Comparison of ENCODE assay signal across 13 mouse cellular contexts in genomic region chr17:71120626-71121025, GRCm38 (mm10).
DNase-seq lines count a peak whose midpoint lies in the region; ATAC-seq and TF ChIP-seq lines count a peak whose summit lies in the region.
"Had no signal": no experiment of that assay in that cellular context is flagged by ENCODE, and none has a peak within 500 bp of the region (broad histone marks: within the 10 kb centered on the region; RNA-seq: fewer than 3 reads in every experiment).

No protein-coding gene starts in this region.

- H3K27me3 ChIP-seq in heart, adult 2 months (ENCODE audit: control insufficient read depth, insufficient read depth, low read length), result no peaks in the 10 kb centered on the region
- H3K27me3 ChIP-seq in lung, embryonic 14.5 days (ENCODE audit: insufficient read depth, low read length), result no peaks in the 10 kb centered on the region
- H3K27me3 ChIP-seq in intestine, embryonic 15.5 days (replicated peaks), result no peaks in the 10 kb centered on the region
- H3K27me3 ChIP-seq: liver, embryonic 13.5 days; midbrain, embryonic 12.5 days had no signal

- DNase-seq in heart, adult 2 months, result no peak
- no peak for DNase-seq in heart, postnatal 14 days
- DNase-seq in lung, embryonic 14.5 days, result peak; percentile 64
- no peak for DNase-seq in lung, postnatal 4 days
- DNase-seq in lung, postnatal 25 days (ENCODE audit: low spot score), result peak; percentile 47
- DNase-seq: B cell, adult 2 months; cerebellum, adult 18-20 months; kidney, postnatal 36 days; liver, embryonic 13.5 days had no signal

- H3K79me2 ChIP-seq in heart, adult 2 months (replicated peaks; ENCODE audit: control insufficient read depth, insufficient read depth, low read length), result no peaks in the 10 kb centered on the region

- no peak overlapping the region for H3K9ac ChIP-seq in heart, adult 2 months (ENCODE audit: low read depth, low read length)
- H3K9ac ChIP-seq in lung, embryonic 14.5 days, result no peak overlapping the region
- H3K9ac ChIP-seq in intestine, embryonic 15.5 days, result no peak overlapping the region
- H3K9ac ChIP-seq: liver, embryonic 13.5 days; midbrain, embryonic 12.5 days had no signal

- 30% methylated on average over 6 of the region's 6 CpGs for WGBS in heart, adult 2 months
- WGBS in lung, embryonic 14.5 days, result 26% methylated on average over 4 of the region's 6 CpGs
- 26% methylated on average over 5 of the region's 6 CpGs for WGBS in intestine, embryonic 15.5 days

- H3K4me1 ChIP-seq in heart, adult 2 months (ENCODE audit: control insufficient read depth, insufficient read depth, low read length), result peaks cover 4% of the 10 kb centered on the region
- peaks cover 4% of the 10 kb centered on the region for H3K4me1 ChIP-seq in lung, embryonic 14.5 days (ENCODE audit: insufficient read depth)
- 0 out of 2 replicates have a peak, but pooled peaks cover 8% of the 10 kb centered on the region for H3K4me1 ChIP-seq in intestine, embryonic 15.5 days (replicated peaks)
- H3K4me1 ChIP-seq: midbrain, embryonic 12.5 days had no signal

- H3K4me3 ChIP-seq in heart, adult 2 months, result no peak overlapping the region
- H3K4me3 ChIP-seq in lung, embryonic 14.5 days (ENCODE audit: low read depth, low read length), result no peak overlapping the region
- H3K4me3 ChIP-seq in intestine, embryonic 15.5 days (replicated peaks), result no peak overlapping the region
- H3K4me3 ChIP-seq: liver, embryonic 13.5 days; midbrain, embryonic 12.5 days had no signal

- H3K27ac ChIP-seq in heart, adult 2 months, result peak overlapping the region; percentile 20; the same call in 1 of the 2 replicates
- H3K27ac ChIP-seq in lung, embryonic 14.5 days (ENCODE audit: low read depth), result peak overlapping the region; percentile 37; the same call in 1 of the 2 replicates
- no peak overlapping the region for H3K27ac ChIP-seq in intestine, embryonic 15.5 days
- H3K27ac ChIP-seq: liver, embryonic 13.5 days; midbrain, embryonic 12.5 days had no signal

- ATAC-seq in lung, embryonic 14.5 days (ENCODE audit: insufficient read depth), result peak; percentile 57
- peak; percentile 67 for ATAC-seq in intestine, embryonic 15.5 days
- no peak for ATAC-seq in megakaryocyte, adult 5-6 weeks (ENCODE audit: poor library complexity, severe bottlenecking)
- no peak for ATAC-seq in activated CD4-positive, CD25-positive, alpha-beta regulatory T cell, adult 4 months

- peaks cover 10% of the 10 kb centered on the region for H3K36me3 ChIP-seq in heart, adult 2 months (ENCODE audit: control insufficient read depth, insufficient read depth, low read length)
- H3K36me3 ChIP-seq in lung, embryonic 14.5 days (ENCODE audit: insufficient read depth), result no peaks in the 10 kb centered on the region
- H3K36me3 ChIP-seq in intestine, embryonic 15.5 days, result no peaks in the 10 kb centered on the region
- H3K36me3 ChIP-seq: liver, embryonic 13.5 days; midbrain, embryonic 12.5 days had no signal

- TF ChIP-seq EP300 in heart, adult 2 months (IDR thresholded peaks at IDR 0.05; ENCODE audit: insufficient read depth, low read depth, low read length), result no peak

- TF ChIP-seq CTCF in heart, adult 2 months (IDR thresholded peaks at IDR 0.05), result no peak
- TF ChIP-seq CTCF in lung, embryonic 14.5 days (IDR thresholded peaks at IDR 0.05; ENCODE audit: low read depth), result no peak

- H3K4me2 ChIP-seq in lung, embryonic 14.5 days, result no peak overlapping the region
- H3K4me2 ChIP-seq in intestine, embryonic 15.5 days (replicated peaks), result no peak overlapping the region
- H3K4me2 ChIP-seq: liver, embryonic 13.5 days; midbrain, embryonic 12.5 days had no signal

- TF ChIP-seq POLR2A in heart, adult 2 months (IDR thresholded peaks at IDR 0.05; ENCODE audit: insufficient read depth, low read depth, low read length), result no peak

- H3K9me3 ChIP-seq in lung, embryonic 14.5 days (ENCODE audit: low read depth, low read length), result no peaks in the 10 kb centered on the region
- H3K9me3 ChIP-seq in intestine, embryonic 15.5 days, result no peaks in the 10 kb centered on the region
- H3K9me3 ChIP-seq: liver, embryonic 13.5 days; midbrain, embryonic 12.5 days had no signal

- intact Hi-C loops in heart, adult 2 months (cut with DNase I), result no loop called here
- intact Hi-C loops in heart, postnatal 14 days (cut with DNase I), result loop anchor here (5.0 kb wide), 1 partner anchor 62 kb away; the partner anchor contains the start of gene Lpin2

Comparison
In these comparisons a context has a peak if more than half of its experiments do, and no peak if none do; other contexts are left out.
1. DNase-seq: peak in lung, embryonic 14.5 days (single experiment) and lung, postnatal 25 days (single experiment); none in heart, adult 2 months (0 of 2), heart, postnatal 14 days (0 of 2) and lung, postnatal 4 days (0 of 2).
2. ATAC-seq: peak in lung, embryonic 14.5 days (single experiment) and intestine, embryonic 15.5 days (single experiment); none in megakaryocyte, adult 5-6 weeks (single experiment) and activated CD4-positive, CD25-positive, alpha-beta regulatory T cell, adult 4 months (single experiment).